1 mouse cellular context compared by ENCODE assay signal in the genomic region with DNA sequence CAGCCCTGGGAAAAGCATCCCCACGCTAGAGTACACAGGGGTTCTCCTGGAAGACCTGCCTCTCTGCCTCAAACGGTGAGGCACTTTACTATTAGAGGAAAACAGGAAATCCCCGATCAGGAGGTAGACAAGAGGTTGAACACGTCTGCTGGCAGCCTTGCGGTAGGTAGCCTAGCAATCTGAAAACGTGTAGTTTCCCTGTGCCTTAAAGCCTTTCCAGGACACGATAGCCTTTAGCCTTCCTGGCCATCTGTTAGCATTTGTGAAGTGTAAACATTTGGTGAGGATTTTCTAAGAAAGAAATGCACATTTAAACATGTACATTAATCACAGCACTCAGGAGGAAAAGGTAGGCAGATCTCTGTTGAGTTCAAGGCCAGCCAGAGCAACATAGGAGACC.
TF ChIP-seq lines count a peak whose summit lies in the region.

No protein-coding gene starts in this region.

TF ChIP-seq in CH12.LX, 34 proteins besides CTCF, POLR2A, EP300 and RAD21 (continued from another document):
- TF ChIP-seq TCF12 (IDR thresholded peaks at IDR 0.05; ENCODE audit: low read depth, low read length) (no peak), MEF2A (IDR thresholded peaks at IDR 0.05; ENCODE audit: borderline replicate concordance, low read depth, low read length) (no peak)
TF ChIP-seq in CH12.LX: peak in this region for 0.
